Mouse (Mus musculus) CD4-positive, CD25-positive, alpha-beta regulatory T cell, adult 9 weeks (primary cell): Measurements from ENCODE around the gene Kcne1l. TPM values are rescaled to one million over a fixed set of nuclear protein-coding genes. Genes with fewer than 3 reads are reported as not detected.

ENCODE experiments used
- polyA plus RNA-seq: library from polyadenylated mRNA; unstranded; fragments of 100-300 nt; shearing (Covaris generic); gene quantifications from one replicate; pipeline ENCODE4 v1.2.1, GENCODE M21; 2017

Gene Kcne1l
- polyA plus RNA-seq = not detected

GRCm38 (mm10) chrX:142305869-142306581, at the start of gene Kcne1l:
Kcne1l (minus strand) TSS chrX:142306294.

Other genes starting within 250 kb of the Kcne1l start
- not detected for gene Gucy2f, start 109.4 kb downstream of the Kcne1l start, polyA plus RNA-seq
- gene Nxt2, start 79.5 kb downstream of the Kcne1l start, polyA plus RNA-seq = 6.9 TPM
- 38.4 TPM for gene Acsl4, start 84.2 kb upstream of the Kcne1l start, polyA plus RNA-seq